Mouse (Mus musculus) myocyte (in vitro differentiated cells): ENCODE results near the gene Dmwd. TPM values are rescaled to one million over a fixed set of nuclear protein-coding genes. Genes with fewer than 3 reads are reported as not detected.

Experiments used
- H3K27me3 ChIP-seq: one replicate; pipeline ENCODE4 v1.6.1; 2011; ENCODE audit not compliant: control insufficient read depth, insufficient read depth, insufficient read length
- H3K36me3 ChIP-seq: one replicate; pipeline ENCODE4 v1.6.1; 2011; ENCODE audit not compliant: control insufficient read depth, insufficient read depth
- H3K4me2 ChIP-seq: one replicate; pipeline ENCODE4 v1.6.1; 2011; ENCODE audit warnings: low read depth, control low read depth
- H3K4me3 ChIP-seq: one replicate; pipeline ENCODE4 v1.5.1; 2011; ENCODE audit warnings: mild to moderate bottlenecking, control low read depth, moderate library complexity
- H3K79me2 ChIP-seq: one replicate; pipeline ENCODE4 v1.6.1; 2011; ENCODE audit not compliant: control insufficient read depth, insufficient read depth
- H3ac ChIP-seq: one replicate; pipeline ENCODE4 v1.6.1; 2011; ENCODE audit not compliant: control insufficient read depth, insufficient read length
- CEBPB ChIP-seq: IDR thresholded peaks from 2 replicates; pipeline ENCODE4 v1.6.1; 2011; ENCODE audit warnings: mild to moderate bottlenecking, moderate library complexity; ENCODE audit not compliant: poor library complexity, insufficient read depth, severe bottlenecking
- E2F4 ChIP-seq: IDR thresholded peaks from one replicate; pipeline ENCODE4 v1.6.1; 2011; ENCODE audit warnings: mild to moderate bottlenecking, control low read depth, moderate library complexity; ENCODE audit not compliant: insufficient read depth
- MAX ChIP-seq: IDR thresholded peaks from one replicate; pipeline ENCODE4 v1.6.1; 2011; ENCODE audit warnings: low read depth, mild to moderate bottlenecking, control low read depth
- MYOD1 ChIP-seq, 3 experiments: IDR thresholded peaks; one replicate each; pipeline ENCODE4 v1.6.1; 2011; ENCODE audit warnings: control low read depth in 2 of 3, low read depth in 2 of 3, mild to moderate bottlenecking in 2 of 3, moderate library complexity in 1 of 3; ENCODE audit not compliant: insufficient read length in 2 of 3, control insufficient read depth in 1 of 3
- MYOG ChIP-seq, 3 experiments: IDR thresholded peaks; one replicate each; pipeline ENCODE4 v1.6.1; 2011; ENCODE audit warnings: control low read depth in 2 of 3, low read depth in 2 of 3, mild to moderate bottlenecking in 2 of 3; ENCODE audit not compliant: insufficient read length in 2 of 3, control insufficient read depth in 1 of 3, insufficient read depth in 1 of 3
- POLR2A ChIP-seq: IDR thresholded peaks from one replicate; pipeline ENCODE4 v1.6.1; 2011; ENCODE audit warnings: low read depth, mild to moderate bottlenecking, control low read depth, moderate library complexity; ENCODE audit not compliant: insufficient read length
- POLR2AphosphoS2 ChIP-seq: IDR thresholded peaks from one replicate; pipeline ENCODE4 v1.6.1; 2011; ENCODE audit warnings: low read depth, control low read depth; ENCODE audit not compliant: insufficient read length
- REST ChIP-seq: IDR thresholded peaks from one replicate; pipeline ENCODE4 v1.6.1; 2011; ENCODE audit warnings: mild to moderate bottlenecking, control low read depth, moderate library complexity; ENCODE audit not compliant: insufficient read depth, insufficient read length
- SRF ChIP-seq: IDR thresholded peaks from one replicate; pipeline ENCODE4 v1.6.1; 2011; ENCODE audit warnings: low read depth; ENCODE audit not compliant: control insufficient read depth, insufficient read length
- TCF12 ChIP-seq: IDR thresholded peaks from one replicate; pipeline ENCODE4 v1.6.1; 2011; ENCODE audit warnings: mild to moderate bottlenecking, control low read depth; ENCODE audit not compliant: poor library complexity, insufficient read depth, severe bottlenecking
- TCF3 ChIP-seq: IDR thresholded peaks from one replicate; pipeline ENCODE4 v1.6.1; 2011; ENCODE audit warnings: low read depth, control low read depth; ENCODE audit not compliant: insufficient read length
- USF1 ChIP-seq: IDR thresholded peaks from one replicate; pipeline ENCODE4 v1.6.1; 2011; ENCODE audit warnings: low read depth, mild to moderate bottlenecking, control low read depth, moderate library complexity
- polyA plus RNA-seq: library from polyadenylated mRNA; unstranded; fragments of >200 nt; fragmentation: generic; extraction: Trizol; gene quantifications from one replicate; pipeline ENCODE4 v1.2.1, GENCODE M21; 2012; ENCODE audit warnings: missing spikeins

The Dmwd gene
- polyA plus RNA-seq, 1 experiment: 83.7 TPM

DNA sequence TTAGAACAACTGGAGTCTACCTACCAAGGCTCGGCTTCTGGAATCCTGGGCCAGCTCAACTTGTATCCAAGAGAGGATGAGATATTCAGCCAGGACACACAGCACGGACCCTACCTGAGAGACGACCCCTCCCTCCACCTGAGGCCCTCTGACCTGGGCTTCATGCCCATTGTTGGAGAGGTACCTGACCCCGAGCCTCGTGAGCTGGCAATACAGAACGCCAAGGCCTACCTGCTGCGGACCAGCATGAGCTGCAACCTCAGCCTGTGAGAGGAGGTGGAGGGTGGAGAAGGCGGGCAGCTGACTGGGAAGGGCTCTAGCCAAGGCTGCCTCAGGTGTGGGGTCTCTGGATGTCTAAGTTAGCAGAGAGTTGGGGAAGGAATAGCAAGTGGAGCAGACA, 20.9 kb upstream of the Dmwd start:
- no peak overlapping the region for H3ac ChIP-seq
- TF ChIP-seq MAX (no peak), TCF12 (no peak), POLR2AphosphoS2 (no peak), MYOD1 (IDR thresholded peaks at IDR 0.05; ENCODE audit: control insufficient read depth in 1 of 3, insufficient read length in 2 of 3, low read depth in 2 of 3) (no peak), REST (no peak), SRF (no peak), CEBPB (no peak), E2F4 (no peak), POLR2A (no peak), USF1 (no peak), MYOG (IDR thresholded peaks at IDR 0.05; ENCODE audit: control insufficient read depth in 1 of 3, insufficient read depth in 1 of 3, insufficient read length in 2 of 3, low read depth in 2 of 3) (no peak), TCF3 (no peak)
- H3K79me2 ChIP-seq: no peaks in the 10 kb centered on the region
- H3K4me2 ChIP-seq: no peak overlapping the region
- H3K27me3 ChIP-seq: no peaks in the 10 kb centered on the region
- no peak overlapping the region for H3K4me3 ChIP-seq
- no peaks in the 10 kb centered on the region for H3K36me3 ChIP-seq

DNA sequence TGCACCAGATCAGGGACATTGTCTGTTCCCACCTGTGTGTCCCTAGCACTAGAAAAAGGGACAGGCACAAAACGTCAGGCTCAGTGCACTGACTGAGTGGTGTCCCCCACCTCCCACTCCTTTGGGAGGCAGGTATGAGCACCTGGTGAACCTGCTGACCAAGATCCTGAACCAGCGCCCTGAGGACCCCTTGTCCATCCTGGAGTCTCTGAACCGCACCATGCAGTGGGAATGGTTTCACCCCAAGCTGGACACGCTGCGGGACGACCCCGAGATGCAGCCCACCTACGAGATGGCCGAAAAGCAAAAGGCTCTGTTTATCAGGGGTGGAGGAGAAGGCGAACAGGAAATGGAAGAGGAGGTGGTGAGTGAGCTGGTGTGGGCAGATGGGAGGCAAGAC, 18.6 kb upstream of the Dmwd start:
- Histone ChIP-seq H3K4me3 (no peak overlapping the region), H3K4me2 (no peak overlapping the region), H3K36me3 (no peaks in the 10 kb centered on the region), H3K27me3 (no peaks in the 10 kb centered on the region), H3ac (no peak overlapping the region), H3K79me2 (no peaks in the 10 kb centered on the region)
- TF ChIP-seq CEBPB (no peak), E2F4 (no peak), MYOD1 (IDR thresholded peaks at IDR 0.05; ENCODE audit: control insufficient read depth in 1 of 3, insufficient read length in 2 of 3, low read depth in 2 of 3) (no peak), TCF3 (no peak), TCF12 (no peak), USF1 (no peak), POLR2A (no peak), SRF (no peak), POLR2AphosphoS2 (no peak), MAX (no peak), MYOG (IDR thresholded peaks at IDR 0.05; ENCODE audit: control insufficient read depth in 1 of 3, insufficient read depth in 1 of 3, insufficient read length in 2 of 3, low read depth in 2 of 3) (no peak), REST (no peak)

DNA sequence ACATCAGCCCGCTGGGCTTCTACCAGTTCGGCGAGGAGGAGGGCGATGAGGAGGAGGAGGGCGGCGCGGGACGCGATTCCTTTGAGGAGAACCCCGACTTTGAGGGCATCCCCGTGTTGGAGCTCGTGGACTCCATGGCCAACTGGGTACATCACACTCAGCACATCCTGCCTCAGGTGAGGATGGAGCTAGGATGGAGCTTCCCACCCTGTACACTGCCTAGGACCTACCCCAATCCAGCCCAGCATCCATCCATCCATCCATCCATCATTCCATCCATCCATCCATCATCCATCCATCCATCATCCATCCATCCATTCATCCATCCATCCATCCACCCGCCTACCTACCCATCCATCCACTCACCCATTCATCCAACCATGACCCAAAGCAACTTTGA, 10.1 kb upstream of the Dmwd start:
- H3K79me2 ChIP-seq: no peaks in the 10 kb centered on the region
- H3K27me3 ChIP-seq: peaks cover 19% of the 10 kb centered on the region
- no peaks in the 10 kb centered on the region for H3K36me3 ChIP-seq
- no peak overlapping the region for H3ac ChIP-seq
- TF ChIP-seq SRF: no peak
- no peak overlapping the region for H3K4me2 ChIP-seq
- H3K4me3 ChIP-seq: no peak overlapping the region

DNA sequence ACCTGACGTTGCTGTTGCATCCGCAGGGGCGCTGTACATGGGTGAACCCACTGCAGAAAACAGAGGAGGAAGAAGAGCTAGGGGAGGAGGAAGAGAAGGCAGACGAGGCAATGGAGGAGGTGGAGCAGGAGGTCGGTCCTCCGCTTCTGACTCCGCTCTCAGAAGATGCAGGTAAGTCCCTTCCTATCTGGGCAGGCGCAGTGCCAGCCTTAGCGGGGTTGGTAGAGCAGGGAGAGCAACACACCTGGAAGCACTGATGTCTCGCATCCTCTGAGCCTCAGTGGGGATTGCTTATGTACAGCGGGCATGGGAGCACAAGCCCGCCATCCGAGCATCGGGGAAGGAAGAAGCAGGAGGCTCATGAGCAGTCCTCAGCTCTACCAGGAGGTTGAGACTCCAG, 9.0 kb upstream of the Dmwd start:
- Histone ChIP-seq H3ac (no peak overlapping the region), H3K4me3 (no peak overlapping the region), H3K36me3 (no peaks in the 10 kb centered on the region), H3K4me2 (no peak overlapping the region), H3K79me2 (no peaks in the 10 kb centered on the region), H3K27me3 (peaks cover 19% of the 10 kb centered on the region)
- TF ChIP-seq SRF (no peak), REST (no peak), MAX (no peak), POLR2AphosphoS2 (no peak), CEBPB (no peak), TCF12 (no peak), USF1 (no peak), POLR2A (no peak), MYOG (IDR thresholded peaks at IDR 0.05; ENCODE audit: control insufficient read depth in 1 of 3, insufficient read depth in 1 of 3, insufficient read length in 2 of 3, low read depth in 2 of 3) (no peak), E2F4 (no peak), MYOD1 (IDR thresholded peaks at IDR 0.05; ENCODE audit: control insufficient read depth in 1 of 3, insufficient read length in 2 of 3, low read depth in 2 of 3) (no peak), TCF3 (no peak)

DNA sequence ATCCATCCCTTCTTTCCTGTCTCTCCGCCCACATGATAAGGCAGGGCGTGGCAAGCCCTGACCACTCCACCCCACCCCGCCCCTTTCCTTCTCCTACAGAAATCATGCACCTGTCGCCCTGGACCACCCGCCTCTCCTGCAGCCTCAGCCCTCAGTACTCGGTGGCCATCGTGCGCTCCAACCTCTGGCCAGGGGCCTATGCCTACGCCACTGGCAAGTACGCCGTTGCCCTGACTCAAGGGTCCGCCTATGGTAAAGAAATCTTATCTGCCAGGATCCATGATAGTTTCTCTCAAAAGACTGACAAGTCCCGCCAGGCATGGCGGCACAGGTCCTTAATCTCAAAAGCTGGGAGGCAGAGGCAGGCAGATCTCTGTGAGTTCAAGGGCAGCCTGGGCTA, 8.1 kb upstream of the Dmwd start:
- no peak overlapping the region for H3K4me3 ChIP-seq
- no peak overlapping the region for H3K4me2 ChIP-seq
- H3K79me2 ChIP-seq: no peaks in the 10 kb centered on the region
- TF ChIP-seq E2F4 (no peak), REST (no peak), TCF3 (no peak), SRF (no peak), TCF12 (no peak)
- no peak overlapping the region for H3ac ChIP-seq
- no peaks in the 10 kb centered on the region for H3K36me3 ChIP-seq
- H3K27me3 ChIP-seq: peaks cover 19% of the 10 kb centered on the region
